Mouse (Mus musculus) lung, adult 2 months (tissue): ENCODE measurements around the gene Cul9.

Source experiments
- CTCF ChIP-seq: fragments of 200-500 bp; IDR thresholded peaks from 2 replicates; pipeline ENCODE4 v1.5.1; 2011; ENCODE audit warnings: mild to moderate bottlenecking, low read length, control low read depth; ENCODE audit not compliant: insufficient read depth
- POLR2A ChIP-seq: fragments of 200-500 bp; IDR thresholded peaks from 2 replicates; pipeline ENCODE4 v1.6.1; 2011; ENCODE audit warnings: low read depth, mild to moderate bottlenecking, control low read depth, low read length, borderline replicate concordance; ENCODE audit errors: extremely low read depth

- TF ChIP-seq CTCF (no peak), POLR2A (no peak)
Observed at GRCm38 (mm10) chr17:46497956-46498355, 48.2 kb downstream of the Cul9 start.
